Mouse (Mus musculus): ENCODE results near the gene Ttc30a1. TPM values are rescaled to one million over a fixed set of nuclear protein-coding genes. Genes with fewer than 3 reads are reported as not detected.
A peak's percentile ranks its signal among the peaks of the same experiment; 100 is the strongest.

Ttc30a1 gene
- total RNA-seq (2021) = 1 to 10 TPM; 1.8 to 4.1 TPM
- 3.1 and 3.4 TPM in 2 replicates for polyA plus RNA-seq (2012; rRNA removed)
- long read RNA-seq, partial matches to known transcripts = 0 of 3 reads
- long read RNA-seq, other reads (novel, unspliced or antisense) = 0 of 3 reads

DNA sequence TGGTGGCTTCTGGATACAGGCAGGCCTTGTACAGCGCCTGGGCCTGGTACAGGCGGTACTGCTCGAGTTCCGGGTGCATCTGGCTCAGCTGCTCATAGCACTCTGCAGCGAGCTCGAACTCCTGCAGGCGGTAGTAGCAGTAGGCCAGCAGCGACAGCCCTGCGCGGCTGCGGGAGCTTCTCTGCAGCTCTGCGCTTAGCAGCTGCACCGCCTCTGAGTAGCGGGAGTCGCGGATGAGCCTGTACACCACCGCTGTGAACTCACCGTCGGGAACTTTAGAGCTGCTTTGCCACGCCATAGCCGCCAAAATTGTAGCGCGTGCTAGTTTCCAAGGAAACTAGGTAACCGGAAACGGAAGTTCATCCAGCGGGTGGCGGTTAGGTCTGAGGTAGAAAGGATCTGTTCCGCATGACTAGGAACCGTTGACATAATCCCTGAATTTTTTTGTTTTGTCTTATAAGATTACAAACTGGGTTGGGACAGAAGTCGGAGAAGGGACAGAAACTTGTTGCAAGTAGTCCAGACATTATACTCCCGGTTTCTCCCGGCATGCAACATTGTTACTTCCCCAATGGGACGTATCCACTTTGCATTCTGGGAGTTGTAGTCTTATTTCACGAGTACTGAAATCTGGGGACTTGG, at the start of gene Ttc30a1:
TSS of gene Ttc30a1 (minus strand) at position 528 of the 642 bp plus-strand sequence.
- peak; percentile 85 for DNase-seq

DNA sequence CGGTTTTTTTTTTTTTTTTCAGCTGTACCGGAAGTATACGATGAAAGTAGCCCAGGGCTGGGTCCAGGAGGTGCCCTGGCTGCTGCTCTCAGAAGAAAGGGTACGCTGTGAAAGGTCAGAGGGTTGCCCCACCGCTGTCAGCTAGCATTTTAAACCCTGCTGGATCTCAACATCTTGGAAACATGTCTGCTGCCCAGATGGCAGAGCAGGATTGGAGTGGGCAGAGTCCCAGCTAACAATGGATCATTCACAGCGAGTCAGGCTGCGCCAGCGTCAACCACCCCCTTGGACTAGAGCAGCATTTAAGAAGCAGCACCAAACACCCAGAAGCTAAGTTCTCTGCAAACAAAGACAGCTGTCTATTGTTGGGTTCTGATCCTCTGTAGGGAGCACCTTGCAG, 48.3 kb upstream of the Ttc30a1 start:
- DNase-seq = peak; percentile 63

DNA sequence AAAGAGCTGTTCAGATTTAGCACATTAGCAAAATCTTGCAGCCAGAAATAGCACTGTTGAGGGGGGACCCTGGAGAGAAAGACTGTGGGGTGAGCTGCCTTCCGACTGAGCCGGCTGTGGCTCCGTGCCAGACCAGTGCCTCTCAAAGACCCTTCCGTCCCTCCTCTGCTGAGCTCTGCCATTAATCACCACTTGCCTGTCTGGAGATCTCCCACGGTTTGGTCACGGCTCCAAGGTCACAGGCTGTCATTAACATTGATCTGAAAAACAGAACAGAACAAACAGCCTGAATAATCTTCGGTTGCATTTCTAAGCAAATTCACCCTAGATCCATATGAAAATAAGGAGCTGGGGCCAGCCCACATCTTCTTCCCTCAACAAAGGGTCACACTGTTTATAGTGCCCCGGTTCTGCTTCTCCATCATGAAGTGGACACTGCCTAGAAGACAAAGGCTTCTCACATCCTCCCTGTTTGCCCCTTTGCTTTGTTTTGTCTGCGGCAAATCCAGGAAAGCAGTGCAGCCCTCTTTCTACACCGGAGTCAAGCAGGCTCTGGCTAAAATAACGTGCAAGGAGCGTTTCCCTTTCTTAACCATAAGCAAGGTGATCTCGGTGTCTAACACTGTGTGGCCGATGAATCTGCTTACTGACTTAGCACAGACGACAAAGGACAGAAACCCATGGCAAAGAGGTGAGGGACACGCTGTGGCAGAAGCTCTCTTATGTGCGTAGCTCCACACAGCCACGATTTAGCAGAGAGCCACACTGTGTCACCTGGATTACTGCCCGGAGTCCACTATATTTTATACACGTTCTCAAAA, 47.5 kb upstream of the Ttc30a1 start:
- DNase-seq = peak; percentile 60

DNA sequence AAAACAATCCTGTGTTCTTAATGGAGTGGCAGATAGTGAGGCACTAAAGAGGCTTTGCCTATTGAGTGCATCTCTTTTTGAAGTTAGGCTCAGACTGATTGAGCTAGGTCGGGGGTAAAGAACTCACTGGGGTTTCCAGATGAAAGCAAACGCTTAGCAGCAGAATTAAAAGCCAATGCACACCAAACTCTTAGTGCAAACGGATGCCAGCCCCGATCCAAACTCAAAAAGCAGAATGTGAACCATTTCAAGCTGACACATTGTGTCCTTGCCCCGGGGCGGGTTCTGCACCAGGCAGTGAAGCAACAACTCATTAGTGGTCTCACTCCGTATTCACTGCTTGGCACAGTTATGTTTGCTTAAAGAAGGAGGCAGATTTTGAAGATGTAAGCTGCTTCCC, 35.1 kb upstream of the Ttc30a1 start:
- DNase-seq = no peak

DNA sequence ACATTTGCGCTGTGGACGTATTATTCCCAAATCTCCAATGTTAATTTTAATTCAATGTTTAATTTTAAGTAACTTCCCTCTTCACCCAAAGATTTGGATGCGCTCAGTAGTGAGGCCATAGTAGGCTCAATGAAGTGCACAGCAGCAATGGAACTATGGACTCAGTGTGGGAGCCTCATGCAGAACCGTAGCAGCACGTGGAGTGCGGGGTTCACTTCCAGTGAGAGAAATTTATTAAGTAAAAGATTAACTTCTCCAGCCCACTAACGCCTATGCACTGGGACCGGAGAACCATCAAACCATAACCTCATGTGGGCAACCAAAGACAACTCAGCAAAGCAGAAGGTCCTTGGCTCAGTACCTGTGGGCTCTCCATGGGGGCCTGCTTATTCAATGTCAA, 34.4 kb upstream of the Ttc30a1 start:
- DNase-seq = no peak

DNA sequence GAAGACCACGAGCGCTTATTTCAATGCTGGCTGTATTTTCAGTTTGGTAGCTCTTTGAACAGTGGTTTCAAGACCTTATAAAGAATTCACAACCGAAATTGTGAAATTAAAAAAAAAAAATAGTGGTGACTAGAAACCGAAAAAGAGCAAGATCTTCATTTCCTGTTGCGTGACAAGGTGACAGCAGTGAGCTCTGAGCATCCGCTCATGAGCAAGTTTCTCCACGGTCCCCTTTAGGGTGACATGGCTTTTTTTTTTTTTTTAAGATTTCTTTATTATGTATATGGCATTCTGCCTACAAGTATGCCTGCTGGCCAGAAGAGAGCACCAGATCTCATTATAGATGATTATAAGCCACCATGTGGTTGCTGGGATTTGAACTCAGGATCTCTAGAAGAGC, 33.7 kb upstream of the Ttc30a1 start:
- no peak for DNase-seq

DNA sequence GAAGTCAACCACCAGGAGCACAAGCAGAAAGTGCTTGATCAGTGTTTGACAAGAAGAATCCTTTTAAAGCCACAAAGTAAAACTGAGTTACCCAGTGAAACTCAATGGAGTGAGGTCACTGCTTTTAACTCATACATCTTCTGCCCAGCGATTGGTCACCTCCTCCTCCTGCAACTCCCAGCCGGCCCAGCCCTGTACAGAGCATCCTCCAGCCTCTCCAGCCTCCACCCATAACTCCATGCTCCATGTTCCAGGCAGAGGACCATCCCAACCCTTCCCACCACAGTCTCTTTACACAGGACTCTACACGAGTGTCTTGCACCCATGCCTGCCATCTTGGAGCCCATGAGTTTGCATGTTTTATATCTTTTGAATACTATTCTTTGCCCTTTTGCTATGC, 32.9 kb upstream of the Ttc30a1 start:
- DNase-seq = no peak

DNA sequence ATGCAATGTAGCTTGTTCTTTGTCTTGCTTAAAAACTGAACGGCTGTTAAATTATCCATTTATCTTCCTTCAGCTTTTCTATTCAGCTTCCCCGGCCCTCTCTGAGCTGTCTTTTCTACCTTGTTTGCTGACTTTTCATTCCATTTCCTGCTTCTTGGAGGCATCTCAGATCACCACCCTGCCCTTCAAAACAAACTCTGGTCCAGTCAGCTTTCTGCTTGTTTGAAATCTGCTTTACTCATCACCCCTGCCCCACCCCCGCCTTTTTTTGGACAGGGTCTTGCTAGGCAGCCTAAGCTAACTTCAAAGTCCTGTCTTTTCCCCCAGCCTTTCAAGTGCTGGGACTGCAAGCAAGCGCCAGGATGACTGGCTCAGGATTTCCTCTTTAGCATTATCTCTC, 24.4 kb upstream of the Ttc30a1 start:
- no peak for DNase-seq

DNA sequence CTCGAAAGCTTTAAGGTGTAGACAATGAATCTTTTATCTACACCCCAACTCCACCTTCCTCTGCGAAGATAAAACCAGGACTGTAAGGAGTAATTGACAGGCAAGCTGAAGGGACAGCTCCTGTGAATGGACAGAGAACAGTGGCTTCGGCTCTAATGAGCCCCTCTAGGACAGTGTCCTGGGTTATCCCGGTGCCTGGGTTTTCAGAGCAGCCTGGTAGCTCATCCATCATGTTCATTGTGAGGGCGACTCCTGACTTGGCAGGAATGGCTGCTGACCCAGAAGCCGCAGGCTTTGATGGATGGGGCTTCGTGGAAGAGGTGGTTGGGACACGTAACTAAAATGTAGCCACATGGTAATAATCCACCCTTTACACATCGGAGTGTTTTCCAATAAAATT, 21.1 kb upstream of the Ttc30a1 start:
- no peak for DNase-seq

DNA sequence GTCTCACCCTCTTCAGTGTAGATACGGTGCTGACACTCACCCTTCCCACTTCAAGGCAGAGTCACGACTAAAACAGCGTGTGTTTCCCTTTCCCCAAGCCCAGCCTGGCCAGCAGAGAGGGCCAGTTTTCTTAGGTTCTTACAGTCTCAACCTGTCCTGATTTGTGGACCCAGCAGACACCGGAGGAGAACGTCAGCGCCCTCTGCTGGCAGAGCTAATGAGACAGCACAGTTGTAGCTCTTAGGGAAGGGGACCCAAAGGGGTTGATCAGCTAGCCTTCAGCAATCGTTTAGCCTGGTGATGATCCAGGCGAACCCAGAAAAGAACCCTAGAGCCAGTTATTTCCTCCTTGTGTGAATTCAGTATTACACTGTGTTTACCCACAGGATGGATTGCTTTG, 19.6 kb upstream of the Ttc30a1 start:
- peak; percentile 64 for DNase-seq

DNA sequence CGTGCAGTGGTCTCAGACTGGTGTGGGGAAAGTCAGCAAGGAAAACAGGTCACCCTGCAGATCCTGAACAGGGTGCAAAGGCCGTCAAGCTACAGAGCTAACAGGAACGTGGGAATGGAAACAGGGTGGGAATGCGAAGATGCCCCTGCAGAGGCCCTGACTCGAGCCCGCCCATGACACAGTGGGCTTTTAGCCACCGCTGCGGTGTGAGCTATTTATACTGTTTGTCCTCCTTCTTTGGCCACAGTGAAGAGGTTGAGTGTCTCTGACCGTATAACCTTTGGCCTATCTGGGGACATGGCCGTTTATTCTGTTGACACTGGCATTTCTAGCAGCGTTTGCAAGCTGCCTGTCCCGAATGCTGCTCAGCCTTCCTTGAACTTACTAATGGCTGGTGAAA, 17.9 kb upstream of the Ttc30a1 start:
- peak; percentile 18 for DNase-seq

DNA sequence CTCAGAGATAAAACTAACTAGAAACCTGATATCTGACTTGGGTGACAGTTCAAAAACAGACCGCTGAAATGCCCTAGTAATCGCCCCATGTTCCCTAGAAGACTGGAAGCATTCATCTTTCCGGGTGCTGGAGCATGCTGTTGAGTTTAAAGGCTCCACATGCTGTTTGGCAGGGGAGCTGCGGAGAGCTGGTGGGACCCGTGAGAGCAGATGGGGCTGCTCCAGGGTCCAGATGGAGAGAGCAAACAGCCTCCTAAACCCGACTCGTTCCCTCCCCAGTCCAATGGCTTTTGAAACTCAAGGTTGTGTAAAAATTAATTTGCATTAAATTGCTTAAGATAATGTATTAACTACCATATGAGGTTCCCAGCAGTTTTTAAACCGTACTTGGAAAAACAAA, 16.9 kb upstream of the Ttc30a1 start:
- no peak for DNase-seq

DNA sequence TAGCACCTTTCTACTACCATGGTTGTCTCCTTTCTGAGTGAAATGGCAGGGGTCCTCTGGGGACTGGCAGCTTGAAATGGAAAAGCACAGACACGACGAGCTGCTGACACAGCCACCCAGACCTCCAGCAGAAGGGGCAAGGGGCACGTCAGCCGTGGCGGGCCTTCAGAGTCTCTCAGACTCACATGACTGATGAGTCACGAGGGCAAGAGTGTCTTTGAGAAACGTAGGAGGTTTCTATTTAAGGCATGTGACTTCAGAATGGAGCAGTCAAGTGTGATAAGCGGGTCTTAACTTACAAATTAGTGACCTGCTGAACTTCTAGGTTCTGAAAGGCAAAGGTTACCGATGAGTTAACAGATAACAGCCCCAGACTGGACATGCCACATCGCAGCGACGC, 16.0 kb upstream of the Ttc30a1 start:
- DNase-seq = peak; percentile 44

DNA sequence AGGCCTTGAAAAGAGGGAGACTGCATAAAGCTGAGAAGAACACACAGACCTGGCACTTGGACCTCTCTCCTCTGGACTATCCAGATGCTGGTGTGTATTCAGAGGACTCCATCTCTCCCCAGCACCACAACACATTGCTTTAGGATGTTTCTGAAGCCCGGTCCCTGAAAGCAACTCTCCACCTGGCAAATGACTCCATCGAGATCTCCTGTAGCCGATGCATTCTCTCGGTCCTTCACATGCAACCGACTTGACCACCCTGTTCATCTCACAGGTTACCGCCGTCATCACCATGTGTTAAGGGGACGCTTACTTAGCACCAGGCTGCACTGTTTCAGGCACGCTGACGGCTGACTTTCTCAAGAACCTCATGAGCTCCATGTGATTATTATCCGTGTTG, 13.1 kb upstream of the Ttc30a1 start:
- no peak for DNase-seq

DNA sequence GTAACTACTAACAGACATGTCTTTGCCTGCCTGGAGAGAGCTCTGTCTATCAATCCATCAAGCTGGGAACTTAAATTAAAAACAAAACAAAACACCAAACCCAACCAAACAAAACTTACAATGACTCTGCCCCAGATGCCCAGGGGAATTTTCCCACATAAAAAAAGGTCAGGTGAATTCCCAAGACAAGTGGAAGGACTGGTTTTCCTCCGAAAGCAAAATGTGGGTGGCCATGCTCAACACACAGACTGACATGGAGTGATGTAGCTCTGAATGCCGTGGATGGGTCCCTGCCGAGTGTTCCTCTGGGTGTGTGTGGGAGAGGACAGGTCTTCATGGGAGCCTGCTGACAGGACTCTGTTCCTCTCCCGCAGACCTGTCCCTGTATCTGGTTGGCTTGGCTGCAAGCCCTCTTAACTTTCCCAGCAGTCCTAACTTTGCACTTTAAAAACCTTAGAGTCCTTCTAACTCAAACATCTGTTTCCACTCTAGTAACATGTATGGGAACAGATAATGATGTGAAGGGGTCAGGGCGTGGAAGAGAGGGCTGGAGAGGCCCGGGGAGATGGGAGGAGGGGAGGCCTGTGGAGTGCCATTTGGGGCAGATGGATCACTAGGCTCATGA, 9.9 kb upstream of the Ttc30a1 start:
- no peak for DNase-seq

DNA sequence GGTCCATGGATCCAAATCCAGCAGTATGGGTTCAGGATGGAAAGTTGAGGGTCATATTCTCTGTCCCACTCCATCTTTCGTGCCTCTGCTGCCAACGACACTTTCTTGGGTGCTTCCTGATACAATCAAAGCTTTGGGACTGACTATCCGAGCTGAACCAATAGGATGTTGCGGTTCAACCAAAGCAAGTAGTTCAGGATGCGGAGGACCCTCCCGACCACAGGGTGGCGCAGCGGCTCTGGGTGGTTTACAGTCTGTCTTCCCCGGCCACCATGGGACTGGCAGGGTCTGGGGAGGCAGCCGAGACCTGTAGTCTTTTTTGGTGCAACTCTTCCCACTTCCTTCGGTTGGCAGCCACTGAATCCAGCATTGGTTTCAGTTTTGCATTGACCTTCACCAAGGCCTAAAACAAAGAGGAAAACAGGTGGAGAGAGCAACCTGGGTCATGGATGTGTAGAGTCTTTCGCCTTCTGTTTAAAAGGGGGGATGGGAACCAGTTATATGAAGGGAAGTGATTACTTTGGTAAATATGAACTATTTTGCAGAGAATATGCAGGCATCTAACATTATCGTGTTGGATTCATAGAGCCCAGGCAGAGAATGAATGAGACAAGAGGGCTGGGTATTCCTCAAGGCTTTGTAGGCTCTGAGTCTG, 9.2 kb upstream of the Ttc30a1 start:
- DNase-seq = peak; percentile 82

DNA sequence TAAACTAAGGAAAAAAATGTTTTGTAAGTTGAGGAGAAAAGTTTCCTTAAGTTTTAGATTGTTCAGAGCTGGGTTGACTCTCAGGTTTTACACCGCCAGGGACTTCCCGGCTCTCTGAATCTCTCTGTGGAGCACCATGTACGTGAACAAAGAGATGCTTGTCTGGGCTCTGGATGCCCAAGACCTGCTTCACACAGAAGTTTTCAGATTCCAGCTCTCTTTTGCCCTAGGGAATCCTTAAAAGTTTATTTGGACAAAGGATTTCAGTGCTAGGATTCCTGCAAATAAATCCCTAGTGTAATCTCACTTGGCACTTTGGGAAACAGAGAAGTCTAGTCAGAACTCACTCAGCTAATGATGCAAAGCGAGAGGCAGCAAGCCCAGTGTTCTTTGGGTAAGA, 7.9 kb upstream of the Ttc30a1 start:
- DNase-seq = no peak

DNA sequence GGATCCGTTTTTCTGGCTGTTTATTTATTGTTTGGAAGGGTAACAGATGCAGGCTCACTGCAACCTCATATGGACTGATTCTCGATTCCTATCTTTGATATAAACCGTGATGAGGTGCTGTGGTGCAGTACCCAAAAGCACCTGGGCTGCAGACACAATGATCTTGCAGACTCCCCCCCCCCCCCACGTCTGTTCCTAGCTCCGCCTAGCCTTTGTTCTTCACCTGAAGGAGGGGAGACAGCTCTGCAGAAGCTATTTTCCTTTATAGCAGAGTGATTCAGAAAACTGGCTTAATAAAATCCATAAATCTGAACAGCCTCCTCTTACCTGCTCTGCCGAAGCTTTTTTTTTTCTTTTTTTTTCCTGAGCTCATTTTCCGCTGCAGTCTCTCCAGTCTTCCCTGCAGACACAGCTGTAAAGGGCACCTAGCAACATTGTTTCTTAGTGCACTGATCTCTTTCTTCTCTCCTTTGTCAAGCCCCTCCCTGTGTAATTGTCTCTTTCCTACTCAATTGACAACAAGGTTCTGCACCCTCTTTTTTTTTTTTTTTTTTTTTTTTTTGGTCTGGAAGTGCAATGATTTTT, 7.1 kb upstream of the Ttc30a1 start:
- no peak for DNase-seq

DNA sequence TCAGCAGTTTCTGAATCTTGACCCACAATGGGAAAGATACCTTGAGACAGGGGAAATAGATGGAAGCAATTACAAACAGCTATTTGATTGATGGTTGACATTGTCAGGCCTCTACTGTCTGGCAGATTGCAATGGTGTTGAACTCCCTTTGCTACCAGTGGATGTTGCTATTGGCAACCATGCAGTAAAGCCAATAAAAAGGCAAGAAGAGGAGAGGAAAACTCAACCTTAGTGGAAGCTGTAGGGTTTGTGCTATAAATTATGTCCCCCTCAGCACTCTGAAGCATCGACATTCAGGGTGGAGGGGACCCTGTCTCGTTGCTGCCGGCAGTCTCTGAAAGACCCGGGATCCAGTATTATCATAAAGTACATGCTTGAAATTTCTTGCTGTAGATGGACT, 6.6 kb upstream of the Ttc30a1 start:
- no peak for DNase-seq

DNA sequence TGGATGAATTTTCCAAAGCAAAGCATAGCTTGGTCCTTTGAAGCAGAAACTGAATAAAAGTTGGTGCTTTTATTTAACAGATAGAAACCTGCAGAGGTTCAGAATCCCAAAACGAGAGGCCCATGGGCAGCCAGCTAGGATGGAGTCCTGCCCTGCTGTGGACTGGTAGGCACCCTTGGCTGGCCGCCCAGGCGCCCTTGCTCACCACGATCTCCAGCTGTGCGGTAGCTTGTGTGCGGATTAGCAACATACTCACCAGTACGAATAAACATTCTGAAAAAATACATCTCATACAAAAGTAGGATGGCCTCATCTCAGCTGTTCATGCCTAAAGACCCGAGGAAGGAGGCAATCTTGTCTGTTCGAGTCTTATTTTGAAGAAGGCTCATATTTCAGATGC, 6.0 kb upstream of the Ttc30a1 start:
- no peak for DNase-seq

DNA sequence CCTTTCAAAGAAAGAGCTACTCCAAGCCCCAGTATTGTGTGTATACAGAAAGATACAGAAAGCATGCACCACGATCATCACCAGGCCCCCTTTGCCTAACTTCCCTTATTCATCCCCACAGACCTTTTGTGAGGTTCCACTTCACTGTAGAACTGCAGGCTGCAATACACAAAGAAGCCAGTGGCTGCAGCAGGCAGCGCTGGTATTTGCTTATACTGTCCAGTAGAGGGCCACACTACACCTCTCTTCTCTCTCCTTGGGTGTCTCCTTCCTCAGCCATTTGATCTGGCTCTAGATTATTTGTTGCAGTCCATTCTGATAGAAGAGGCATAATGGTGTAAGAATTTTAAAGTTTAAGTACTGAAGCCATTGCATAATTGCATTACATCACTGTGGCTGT, 3.4 kb upstream of the Ttc30a1 start:
- DNase-seq = peak; percentile 46

DNA sequence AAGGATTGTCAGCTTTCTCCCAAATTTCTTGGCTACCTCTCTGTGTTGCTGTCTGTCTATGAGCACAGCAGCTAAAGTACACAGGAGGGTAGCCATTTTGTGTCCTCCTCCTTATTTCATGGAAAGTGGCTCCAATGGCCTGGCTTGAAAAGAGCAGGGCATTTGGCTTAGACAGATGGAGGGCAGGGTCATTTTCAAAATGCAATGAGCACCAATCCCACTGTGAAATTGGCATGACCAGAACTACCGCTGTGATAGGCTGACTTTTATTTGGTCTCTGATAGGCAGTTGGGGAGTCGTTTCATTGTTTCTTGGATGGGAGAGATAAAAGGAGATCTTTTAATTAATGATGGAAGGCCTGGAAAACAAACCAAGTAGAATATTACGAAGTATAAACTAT, 2.1 kb upstream of the Ttc30a1 start:
- no peak for DNase-seq
